Mouse (Mus musculus) spleen, adult 2 months (tissue): Measurements from ENCODE around the gene Snrpd3.

Experiments used
- CTCF ChIP-seq: fragments of 200-500 bp; IDR thresholded peaks from 2 replicates; pipeline ENCODE4 v1.5.1; 2011; ENCODE audit warnings: mild to moderate bottlenecking, inconsistent platforms; ENCODE audit not compliant: insufficient read depth, insufficient read length, insufficient replicate concordance; ENCODE audit errors: extremely low read depth
- POLR2A ChIP-seq: fragments of 200-500 bp; IDR thresholded peaks from 2 replicates; pipeline ENCODE4 v1.6.1; 2011; ENCODE audit warnings: low read depth, low read length, inconsistent platforms

- TF ChIP-seq CTCF (no peak), POLR2A (no peak)
These were observed 34.4 kb upstream of the Snrpd3 start for GRCm38 (mm10) chr10:75482919-75483483.
